Mouse (Mus musculus): ENCODE results near the gene Morn1.
A peak's percentile ranks its signal among the peaks of the same experiment; 100 is the strongest.

Gene Morn1

GRCm38 (mm10) chr4:155118278-155118677 lies 31.9 kb downstream of the Morn1 start:
- no peak for DNase-seq (ENCODE audit: low spot score in 2 of 2)

DNA sequence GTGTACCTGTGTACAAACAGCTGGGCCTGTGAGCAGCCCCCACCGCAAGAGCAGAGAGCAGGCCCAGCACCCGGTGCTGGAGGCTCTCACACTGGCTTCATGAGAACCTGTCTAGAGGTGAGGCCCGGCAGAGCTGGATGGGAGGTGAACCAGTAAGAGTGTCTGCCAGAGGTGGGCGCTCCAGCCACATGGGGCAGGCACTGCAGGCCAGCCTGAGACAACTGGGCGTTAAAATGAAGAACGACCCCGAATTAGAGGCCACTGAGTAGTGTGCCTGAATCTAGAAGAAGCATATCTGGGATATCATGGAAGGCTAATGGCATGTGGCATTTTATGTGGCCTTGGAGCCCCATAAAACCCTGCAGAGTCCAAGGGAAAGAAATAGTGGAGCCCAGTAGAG lies 33.7 kb downstream of the Morn1 start:
- DNase-seq (ENCODE audit: low spot score in 2 of 2): no peak

GRCm38 (mm10) chr4:155120583-155120982 lies 34.2 kb downstream of the Morn1 start:
- peak in 1 of 2 experiments; percentile 48 for DNase-seq (ENCODE audit: low spot score in 2 of 2)

- DNase-seq (ENCODE audit: low spot score in 2 of 2): no peak
Observed at GRCm38 (mm10) chr4:155121222-155121621, 34.8 kb downstream of the Morn1 start.

DNA sequence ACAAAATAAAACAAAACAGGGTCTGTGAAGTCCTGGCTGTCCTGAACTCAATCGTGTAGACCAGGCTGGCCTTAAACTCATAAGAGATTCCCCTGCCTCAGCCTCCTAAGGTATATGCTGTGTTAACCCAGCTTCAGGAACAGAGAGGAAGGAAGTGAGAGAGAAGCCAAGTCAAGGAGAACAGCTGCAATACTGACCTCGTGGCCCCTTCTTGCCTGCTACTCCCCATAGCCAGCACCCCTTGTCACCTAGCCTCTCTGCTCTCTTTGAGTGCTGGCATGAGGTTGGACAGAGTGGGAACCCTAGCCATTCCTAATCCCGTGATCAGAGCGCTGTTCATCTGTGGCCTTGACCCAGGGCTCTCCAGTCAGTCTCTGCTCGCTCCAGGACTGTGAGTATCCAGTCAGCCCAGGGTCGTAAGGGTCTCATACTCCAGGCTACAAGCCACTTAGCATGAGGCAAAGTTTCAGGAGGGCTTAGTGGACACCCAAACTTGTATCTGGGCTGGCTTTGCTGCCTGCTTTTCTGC lies 35.6 kb downstream of the Morn1 start:
- no peak for DNase-seq (ENCODE audit: low spot score in 2 of 2)

GRCm38 (mm10) chr4:155122444-155123040 lies 36.2 kb downstream of the Morn1 start:
- DNase-seq (ENCODE audit: low spot score in 2 of 2): peak in 1 of 2 experiments; percentile 68

- DNase-seq (ENCODE audit: low spot score in 2 of 2): no peak
Observed at GRCm38 (mm10) chr4:155123868-155124534, 37.6 kb downstream of the Morn1 start.

- DNase-seq (ENCODE audit: low spot score in 2 of 2): no peak
Observed at GRCm38 (mm10) chr4:155125310-155125709, 38.9 kb downstream of the Morn1 start.

DNA sequence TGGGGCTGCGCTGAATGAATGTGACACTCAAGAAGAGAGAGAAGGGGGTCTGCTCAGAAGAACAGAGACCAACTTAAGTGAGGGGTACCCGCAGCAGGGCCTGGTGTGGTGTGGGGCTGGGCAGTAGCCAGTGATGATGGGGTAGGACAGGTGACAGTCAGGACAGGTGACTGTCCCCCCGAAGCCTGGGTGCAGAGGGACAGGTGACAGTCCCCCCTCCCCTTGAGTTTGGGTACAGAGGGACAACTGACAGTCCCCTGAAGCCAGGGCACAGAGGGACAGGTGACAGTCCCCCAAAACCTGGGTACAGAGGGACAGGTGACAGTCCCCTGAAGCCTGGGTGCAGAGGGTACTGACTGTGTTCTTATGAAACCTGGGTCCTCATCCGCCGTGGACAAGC lies 39.8 kb downstream of the Morn1 start:
- DNase-seq (ENCODE audit: low spot score in 2 of 2): no peak

GRCm38 (mm10) chr4:155126602-155127372 lies 40.4 kb downstream of the Morn1 start:
- no peak for DNase-seq (ENCODE audit: low spot score in 2 of 2)

DNA sequence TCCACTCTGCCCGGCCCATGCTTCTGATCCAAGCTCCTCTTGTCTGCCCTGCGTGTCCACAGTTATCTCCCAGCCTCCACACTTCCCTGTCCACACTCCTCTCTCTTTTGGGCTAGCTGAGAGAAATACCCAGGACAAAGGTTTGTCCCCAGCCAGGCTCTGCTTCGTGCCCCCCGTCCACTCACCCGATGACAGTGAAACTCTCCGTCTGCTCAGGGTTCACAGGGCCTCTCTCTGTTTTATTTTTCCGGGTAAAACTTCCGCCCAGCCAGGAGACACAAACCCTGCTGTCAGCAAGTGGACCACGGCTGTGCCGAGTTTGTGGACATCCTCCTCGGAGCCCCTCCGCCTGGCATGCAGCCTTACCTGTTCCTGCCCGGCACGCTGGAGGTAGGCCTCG lies 42.0 kb downstream of the Morn1 start:
- DNase-seq (ENCODE audit: low spot score in 2 of 2): no peak

DNA sequence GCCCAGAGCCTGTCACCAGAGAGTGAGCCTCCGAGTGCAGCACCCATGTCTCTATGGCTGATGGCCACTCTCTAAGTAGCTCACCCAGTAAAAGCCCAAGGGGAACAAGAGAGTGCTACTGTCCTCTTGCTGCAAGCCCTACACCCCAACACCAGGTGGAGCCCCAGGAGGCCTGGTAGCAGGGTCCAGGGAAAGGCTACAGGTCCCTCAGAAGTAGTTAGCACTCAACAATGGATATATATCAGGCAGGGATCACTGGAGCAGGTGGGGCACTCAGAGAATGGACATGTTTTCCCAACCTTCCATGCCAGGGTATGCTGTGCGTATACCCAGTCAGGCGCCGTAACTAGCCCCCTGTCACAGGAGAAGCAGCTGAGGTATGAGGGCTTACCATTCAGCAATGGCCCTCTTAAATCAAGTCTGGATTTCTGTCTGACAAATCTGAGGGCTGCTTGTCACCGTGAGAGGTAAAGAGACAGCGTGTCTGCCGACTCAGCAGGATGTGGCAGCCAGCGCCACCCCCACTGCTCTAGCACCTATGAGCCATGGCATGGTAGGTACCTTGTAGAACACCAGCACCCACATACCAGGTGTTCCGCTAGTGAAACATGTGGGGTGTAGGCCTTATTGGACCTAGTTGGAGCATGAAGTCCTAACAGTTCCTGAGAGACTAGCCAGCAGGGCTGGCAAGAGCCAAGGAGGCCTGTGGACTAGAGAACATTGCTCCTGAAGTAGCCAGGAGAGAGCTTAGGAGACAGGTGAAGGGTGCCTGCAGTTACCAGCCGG lies 42.9 kb downstream of the Morn1 start:
- DNase-seq (ENCODE audit: low spot score in 2 of 2): no peak

DNA sequence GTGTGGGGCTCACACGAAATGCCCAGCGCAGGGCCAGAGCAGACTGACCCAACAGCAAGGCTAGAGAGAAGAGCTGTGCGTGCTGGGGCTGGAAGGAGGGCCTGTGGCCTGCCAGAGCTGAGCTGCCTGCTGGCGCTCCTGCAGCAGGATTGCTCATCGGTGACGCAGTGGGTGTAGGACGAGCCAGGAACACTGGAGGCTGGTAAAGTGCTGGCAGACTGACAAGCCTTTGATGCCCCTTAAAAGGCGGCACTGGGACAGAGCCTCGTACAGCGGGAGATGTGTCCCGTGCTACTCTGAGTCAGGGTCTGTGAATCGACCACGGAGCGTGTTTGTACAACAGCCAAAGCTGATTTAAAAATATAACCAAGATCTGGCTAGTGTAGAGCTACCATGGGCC lies 43.6 kb downstream of the Morn1 start:
- DNase-seq (ENCODE audit: low spot score in 2 of 2): peak in 1 of 2 experiments; percentile 84

GRCm38 (mm10) chr4:155130616-155131015 lies 44.2 kb downstream of the Morn1 start:
- DNase-seq (ENCODE audit: low spot score in 2 of 2): no peak

DNA sequence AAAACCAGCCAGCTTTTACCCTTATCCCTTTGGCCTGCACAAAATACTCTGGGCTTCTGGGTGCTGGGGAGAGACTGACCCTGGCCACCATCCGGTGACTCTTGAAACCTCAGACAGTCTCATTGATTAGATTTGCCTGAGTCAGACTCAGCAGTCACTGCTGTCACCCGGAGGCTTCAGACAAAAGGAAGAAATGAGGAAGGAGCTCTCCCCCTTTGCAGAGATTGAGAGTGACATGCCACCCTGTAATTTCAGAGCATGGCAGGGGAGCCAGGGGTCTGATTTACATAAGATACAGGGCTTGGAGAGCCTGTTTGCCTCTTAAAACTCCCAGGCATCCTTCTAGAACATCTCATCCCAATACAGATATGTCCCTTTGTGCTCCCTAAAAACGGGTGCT lies 46.8 kb downstream of the Morn1 start:
- no peak for DNase-seq (ENCODE audit: low spot score in 2 of 2)

DNA sequence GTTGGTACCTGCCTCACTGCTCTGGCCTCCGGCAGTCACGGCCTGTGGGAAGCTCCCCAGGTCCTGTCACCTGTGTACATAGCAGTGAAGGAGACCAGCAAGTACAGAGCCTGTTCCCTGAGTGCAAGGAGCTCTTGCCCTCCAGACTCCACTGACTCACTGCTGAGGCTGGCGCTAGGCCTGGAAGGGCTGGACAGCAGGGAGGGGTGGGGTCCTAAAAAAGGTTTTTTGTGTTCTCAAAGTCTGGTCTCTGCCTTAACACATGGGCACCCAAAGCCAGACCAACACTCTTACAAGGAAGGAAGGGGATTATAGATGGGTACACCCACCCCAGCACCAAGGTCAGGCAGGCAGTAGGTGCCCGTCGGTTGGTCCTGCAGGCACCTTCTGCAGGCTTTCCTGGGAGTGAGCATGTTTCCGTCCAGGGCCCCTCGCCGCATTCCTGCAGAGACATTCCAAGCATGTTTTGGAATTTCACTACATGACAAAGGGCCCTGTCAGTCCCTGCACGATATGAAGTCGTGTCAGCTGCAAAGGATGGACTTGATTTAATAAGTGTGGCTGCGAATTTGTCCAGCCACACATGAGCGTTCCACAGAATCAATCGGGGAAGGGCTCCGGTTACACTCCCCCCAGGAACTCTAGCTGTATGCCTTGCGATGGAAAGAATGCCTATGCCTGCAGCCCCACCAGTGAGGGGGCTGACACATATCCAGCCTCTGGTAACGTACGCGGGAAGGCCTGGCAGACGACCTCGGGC lies 47.5 kb downstream of the Morn1 start:
- DNase-seq (ENCODE audit: low spot score in 2 of 2): peak in 1 of 2 experiments; percentile 77

DNA sequence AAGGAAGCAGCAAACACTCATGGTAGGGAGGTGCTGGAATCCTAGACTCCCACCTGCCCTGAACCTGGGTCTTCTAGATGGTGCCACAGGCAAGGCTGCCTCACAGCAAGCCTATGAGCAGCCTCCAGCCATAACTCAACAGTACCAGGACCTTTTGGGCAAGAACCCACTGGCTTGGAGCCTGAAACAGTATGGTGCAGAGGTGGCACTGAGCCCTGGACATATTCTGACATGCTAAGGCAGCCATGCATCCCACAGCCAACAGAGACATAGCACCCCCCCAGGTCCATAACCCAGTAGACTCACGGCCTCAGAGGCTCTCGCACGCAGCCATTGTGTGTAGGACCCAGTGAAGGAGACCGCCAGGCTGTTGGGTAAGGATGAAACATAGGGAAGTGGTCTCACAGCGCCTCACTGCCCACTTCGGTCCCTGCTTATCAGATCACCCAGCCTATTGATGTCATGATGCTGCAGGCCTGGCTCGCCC lies 48.4 kb downstream of the Morn1 start:
- DNase-seq (ENCODE audit: low spot score in 2 of 2): no peak

GRCm38 (mm10) chr4:155135909-155136585 lies 49.7 kb downstream of the Morn1 start:
- DNase-seq (ENCODE audit: low spot score in 2 of 2): peak in 1 of 2 experiments; percentile 64

DNA sequence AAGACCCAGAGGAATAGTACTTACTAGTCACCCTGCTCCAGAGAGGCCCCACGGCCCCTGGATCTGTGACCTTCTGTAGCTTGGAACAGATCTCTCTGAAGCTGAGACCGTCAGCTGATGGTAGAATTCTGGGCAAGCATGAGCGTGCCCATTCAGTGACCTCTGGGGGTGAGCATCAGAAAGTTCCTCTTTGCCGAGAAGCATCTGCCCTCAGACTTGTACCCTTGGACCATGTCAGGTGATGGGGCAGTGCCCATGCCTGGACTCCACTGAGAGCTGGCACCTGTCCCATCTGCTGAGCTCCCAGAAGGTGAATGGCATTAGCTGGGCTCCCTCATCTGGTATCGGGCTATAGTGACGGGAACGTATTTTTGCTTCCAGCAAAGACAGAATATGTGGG lies 51.5 kb downstream of the Morn1 start:
- no peak for DNase-seq (ENCODE audit: low spot score in 2 of 2)

DNA sequence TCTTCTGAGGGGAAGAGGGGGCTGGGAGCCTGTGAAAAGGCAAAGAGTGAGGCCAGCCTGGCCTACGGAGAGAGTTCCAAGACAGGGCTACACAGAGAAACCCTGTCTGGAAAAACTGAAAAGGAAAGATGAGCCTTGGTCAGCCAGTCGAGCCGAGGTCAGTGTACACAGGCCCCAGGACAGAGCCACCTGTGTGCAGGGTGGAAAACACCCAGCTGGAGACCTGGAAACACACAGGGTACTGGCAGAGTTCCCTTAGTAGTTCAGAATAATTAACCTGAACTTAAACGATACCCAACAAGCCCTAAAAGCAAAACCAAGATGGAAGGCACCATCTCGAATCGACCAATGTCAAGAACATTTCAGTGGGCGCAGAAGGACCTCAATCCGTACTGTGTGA lies 52.1 kb downstream of the Morn1 start:
- no peak for DNase-seq (ENCODE audit: low spot score in 2 of 2)
